Mouse (Mus musculus) neural tube, embryonic 15.5 days (tissue): ENCODE data around the gene Ankrd53. TPM values are rescaled to one million over a fixed set of nuclear protein-coding genes. Genes with fewer than 3 reads are reported as not detected.

Source experiments
- ATAC-seq: fragments of 200-750 bp; cut with Nextera tagmentation; 2 replicates; pipeline ENCODE4 v1.8.0; 2017; ENCODE audit warnings: mild to moderate bottlenecking, moderate TSS enrichment, moderate library complexity; ENCODE audit not compliant: low FRiP score
- H3K27ac ChIP-seq: fragments of 300-500 bp; sonication (generic); replicated peaks from 2 replicates; pipeline ENCODE4 v1.5.1; 2015; ENCODE audit warnings: mild to moderate bottlenecking, inconsistent platforms
- H3K27me3 ChIP-seq: fragments of 300-500 bp; sonication (generic); replicated peaks from 2 replicates; pipeline ENCODE4 v1.6.1; 2015; ENCODE audit warnings: inconsistent platforms
- H3K36me3 ChIP-seq: fragments of 300-500 bp; sonication (generic); 2 replicates; pipeline ENCODE4 v1.6.1; 2015; ENCODE audit warnings: inconsistent platforms
- H3K4me1 ChIP-seq: fragments of 300-500 bp; sonication (generic); 2 replicates; pipeline ENCODE4 v1.6.1; 2015; ENCODE audit warnings: inconsistent platforms
- H3K4me2 ChIP-seq: fragments of 300-500 bp; sonication (generic); 2 replicates; pipeline ENCODE4 v1.6.1; 2015; ENCODE audit warnings: inconsistent platforms, mild to moderate bottlenecking, moderate library complexity
- H3K4me3 ChIP-seq: fragments of 300-500 bp; sonication (generic); replicated peaks from 2 replicates; pipeline ENCODE4 v1.5.1; 2015; ENCODE audit warnings: mild to moderate bottlenecking, inconsistent platforms
- H3K9ac ChIP-seq: fragments of 300-500 bp; sonication (generic); replicated peaks from 2 replicates; pipeline ENCODE4 v1.6.1; 2015; ENCODE audit warnings: mild to moderate bottlenecking, inconsistent platforms
- H3K9me3 ChIP-seq: fragments of 300-500 bp; sonication (generic); replicated peaks from 2 replicates; pipeline ENCODE4 v1.6.1; 2016; ENCODE audit warnings: inconsistent platforms
- WGBS: fragments of 180-500 bp; shearing (Covaris S2); methylation state at CpG from one replicate; pipeline ENCODE4 v1.1.7; 2015; ENCODE audit warnings: mixed read lengths; 5-methylcytosine and 5-hydroxymethylcytosine counted together
- polyA plus RNA-seq: library from polyadenylated mRNA; unstranded; fragments of >200 nt; fragmentation: Nextera tagmentation; extraction: Ambion mirVana; gene quantifications from 2 replicates; pipeline ENCODE4 v1.2.1, GENCODE M21; 2015

The Ankrd53 gene
- polyA plus RNA-seq = 0.19 TPM in 1 of 2 replicates, not detected in the other

DNA sequence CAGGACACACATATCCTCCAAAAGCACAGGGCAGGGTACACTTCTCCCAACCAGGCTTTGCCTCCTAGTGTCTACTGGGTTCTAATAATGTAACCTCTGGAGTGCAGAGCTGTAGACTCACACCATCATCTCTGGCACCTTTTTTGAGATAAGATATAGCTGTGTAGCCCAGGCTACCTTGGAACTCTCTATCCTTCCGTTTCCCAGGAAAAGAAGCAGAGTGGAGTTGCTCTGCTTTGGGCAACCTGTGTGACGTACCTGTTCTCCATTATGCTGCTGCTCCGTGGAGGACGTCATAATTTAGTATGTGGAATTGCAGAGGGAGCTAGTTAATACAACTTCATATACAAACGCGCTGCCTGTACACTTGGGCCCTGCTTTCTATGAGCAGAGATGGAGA lies at the start of gene Ankrd53:
Gene Ankrd53, plus strand, starts transcription at position 301 of the 400 bp plus-strand sequence.
- Histone ChIP-seq H3K4me3 (peak within 1 kb of the TSS; percentile 16), H3K4me1 (peaks cover 17% of the 10 kb centered on the region), H3K4me2 (peak within 1 kb of the TSS; percentile 48), H3K27me3 (peaks cover 68% of the 10 kb centered on the region), H3K9me3 (no peaks in the 10 kb centered on the region), H3K9ac (no peak within 1 kb of the TSS; the same call in 1 of the 2 replicates), H3K36me3 (no peaks in the 10 kb centered on the region), H3K27ac (no peak within 1 kb of the TSS)
- WGBS = 23% methylated on average over 6 of the region's 6 CpGs
- ATAC-seq = no peak

- Histone ChIP-seq H3K4me1 (peaks cover 19% of the 10 kb centered on the region), H3K36me3 (no peaks in the 10 kb centered on the region), H3K9me3 (no peaks in the 10 kb centered on the region), H3K27me3 (peaks cover 93% of the 10 kb centered on the region), H3K9ac (no peak overlapping the region), H3K4me3 (no peak overlapping the region), H3K4me2 (no peak overlapping the region), H3K27ac (no peak overlapping the region)
- no peak for ATAC-seq
- 2% methylated on average over 12 of the region's 12 CpGs for WGBS
These were observed 48.9 kb upstream of the Ankrd53 start for GRCm38 (mm10) chr6:83713271-83714136.

DNA sequence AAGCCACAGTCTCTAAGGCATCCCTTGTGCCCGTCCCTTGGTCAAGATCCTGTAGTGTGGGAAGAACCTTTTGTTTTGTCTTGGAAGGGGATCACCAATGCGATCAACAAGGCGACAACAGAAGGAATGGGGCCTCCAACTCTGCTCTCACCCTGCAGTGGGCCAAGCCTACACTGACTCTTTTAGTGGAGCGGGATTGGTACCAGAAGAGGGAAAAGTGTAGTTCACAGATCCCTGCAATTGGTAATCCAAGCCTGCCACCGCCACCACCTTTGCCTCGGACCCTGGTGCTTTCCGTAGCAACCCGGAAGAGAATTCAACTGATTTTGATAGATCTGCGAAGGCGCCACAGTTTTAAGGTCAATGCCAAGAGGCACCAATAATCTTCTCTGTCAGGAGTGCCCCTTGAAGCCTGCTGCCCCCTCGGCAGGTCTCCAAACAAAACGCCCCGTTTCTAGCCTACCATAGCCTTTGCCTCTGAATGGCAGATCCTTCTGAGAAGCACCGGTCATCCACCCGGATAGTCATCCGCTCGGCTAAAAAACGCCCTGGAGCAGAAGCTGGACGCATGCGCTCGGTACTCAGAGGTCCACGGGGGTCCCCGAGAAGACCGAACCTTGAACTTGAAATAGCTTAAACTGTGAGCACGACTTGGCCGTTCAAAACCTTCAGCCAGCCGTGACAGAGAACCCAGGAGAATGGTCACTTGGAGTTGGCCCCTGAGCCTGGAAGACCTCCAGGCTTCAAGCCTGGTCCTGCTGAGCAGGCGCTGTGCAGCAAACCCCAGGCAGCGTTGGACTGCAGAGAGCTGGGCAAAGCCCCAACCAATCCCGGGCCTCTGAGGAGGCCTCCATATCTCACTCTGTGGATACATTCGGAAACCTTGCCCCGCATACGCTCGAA lies 48.0 kb upstream of the Ankrd53 start:
- H3K4me3 ChIP-seq = no peak overlapping the region
- H3K9ac ChIP-seq = no peak overlapping the region
- ATAC-seq = no peak
- H3K4me1 ChIP-seq = peaks cover 19% of the 10 kb centered on the region
- H3K36me3 ChIP-seq = no peaks in the 10 kb centered on the region
- no peak overlapping the region for H3K4me2 ChIP-seq
- H3K9me3 ChIP-seq = no peaks in the 10 kb centered on the region
- peaks cover 92% of the 10 kb centered on the region for H3K27me3 ChIP-seq
- no peak overlapping the region for H3K27ac ChIP-seq
- under 1% methylated on average over 34 of the region's 34 CpGs for WGBS

DNA sequence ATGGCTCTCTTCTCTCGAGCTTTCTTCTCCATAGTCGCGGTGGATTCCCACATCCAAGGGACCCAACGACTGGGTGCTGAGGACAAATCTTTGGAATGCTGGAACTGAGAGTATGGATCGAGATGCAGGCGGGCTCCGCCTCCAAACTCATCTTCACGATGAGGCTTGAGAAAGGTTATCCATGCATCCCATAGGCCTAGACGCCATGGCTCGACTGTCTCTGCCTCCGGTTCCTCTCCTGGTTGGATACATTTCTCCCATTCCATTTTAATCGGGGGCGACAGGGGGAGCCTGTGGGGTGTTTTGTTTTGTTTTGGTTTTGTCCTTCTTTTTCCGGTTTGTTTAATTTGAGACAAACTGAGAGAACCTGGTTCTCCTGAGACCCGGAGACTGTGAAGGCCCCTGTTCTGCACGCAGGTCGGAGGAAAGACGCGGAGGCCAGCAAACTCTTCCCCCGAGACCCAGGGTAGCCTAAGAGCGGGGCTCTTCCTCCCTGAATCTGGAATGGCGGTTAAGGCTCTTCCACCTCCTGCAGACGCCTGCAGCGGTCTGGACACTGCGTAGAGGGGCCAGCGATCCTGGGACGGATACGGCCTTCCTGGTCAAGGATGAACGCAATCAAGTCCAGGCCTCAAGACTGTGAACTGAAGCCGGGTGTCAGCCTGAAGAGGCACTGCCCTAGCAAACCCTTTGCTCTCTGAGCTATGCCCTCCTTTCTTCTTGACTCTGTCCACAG lies 46.8 kb upstream of the Ankrd53 start:
- 2% methylated on average over 30 of the region's 30 CpGs for WGBS
- no peak overlapping the region for H3K4me3 ChIP-seq
- H3K9ac ChIP-seq = no peak overlapping the region
- no peaks in the 10 kb centered on the region for H3K36me3 ChIP-seq
- peaks cover 17% of the 10 kb centered on the region for H3K4me1 ChIP-seq
- no peak overlapping the region for H3K4me2 ChIP-seq
- ATAC-seq = no peak
- H3K9me3 ChIP-seq = no peaks in the 10 kb centered on the region
- no peak overlapping the region for H3K27ac ChIP-seq
- peaks cover 91% of the 10 kb centered on the region for H3K27me3 ChIP-seq

DNA sequence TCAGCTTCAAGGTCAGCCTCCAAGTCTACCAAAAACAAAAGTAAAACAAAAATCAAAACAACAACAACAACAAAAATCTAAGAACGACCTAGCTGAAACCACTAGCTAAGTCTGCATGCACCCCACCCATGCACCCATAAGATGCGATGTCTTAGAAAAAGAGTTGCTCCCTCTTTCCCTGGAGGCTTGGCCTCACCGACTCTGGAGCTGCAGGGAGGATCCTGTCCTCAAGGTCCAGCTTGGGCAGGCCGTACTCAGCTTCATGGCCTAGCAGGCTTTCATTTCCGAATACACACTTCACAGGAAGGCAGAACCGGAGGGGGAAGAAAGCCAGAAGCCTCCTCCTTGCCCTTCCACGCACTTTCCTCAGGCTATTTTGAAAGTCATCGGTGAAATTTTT lies 45.4 kb upstream of the Ankrd53 start:
- peaks cover 92% of the 10 kb centered on the region for H3K27me3 ChIP-seq
- H3K4me3 ChIP-seq = no peak overlapping the region
- H3K27ac ChIP-seq = no peak overlapping the region
- WGBS = 0% methylated on average over 8 of the region's 8 CpGs
- ATAC-seq = no peak
- peaks cover 3% of the 10 kb centered on the region for H3K4me1 ChIP-seq
- no peak overlapping the region for H3K4me2 ChIP-seq
- no peaks in the 10 kb centered on the region for H3K9me3 ChIP-seq
- H3K9ac ChIP-seq = no peak overlapping the region
- H3K36me3 ChIP-seq = no peaks in the 10 kb centered on the region

- no peak overlapping the region for H3K4me3 ChIP-seq
- WGBS = 16% methylated on average over 6 of the region's 6 CpGs
- no peak for ATAC-seq
- no peak overlapping the region for H3K27ac ChIP-seq
- H3K27me3 ChIP-seq = peaks cover 68% of the 10 kb centered on the region
- no peak overlapping the region for H3K9ac ChIP-seq
- H3K36me3 ChIP-seq = no peaks in the 10 kb centered on the region
- no peak overlapping the region for H3K4me2 ChIP-seq
- H3K4me1 ChIP-seq = no peaks in the 10 kb centered on the region
- H3K9me3 ChIP-seq = no peaks in the 10 kb centered on the region
These were observed 39.9 kb upstream of the Ankrd53 start for GRCm38 (mm10) chr6:83722526-83722925.

DNA sequence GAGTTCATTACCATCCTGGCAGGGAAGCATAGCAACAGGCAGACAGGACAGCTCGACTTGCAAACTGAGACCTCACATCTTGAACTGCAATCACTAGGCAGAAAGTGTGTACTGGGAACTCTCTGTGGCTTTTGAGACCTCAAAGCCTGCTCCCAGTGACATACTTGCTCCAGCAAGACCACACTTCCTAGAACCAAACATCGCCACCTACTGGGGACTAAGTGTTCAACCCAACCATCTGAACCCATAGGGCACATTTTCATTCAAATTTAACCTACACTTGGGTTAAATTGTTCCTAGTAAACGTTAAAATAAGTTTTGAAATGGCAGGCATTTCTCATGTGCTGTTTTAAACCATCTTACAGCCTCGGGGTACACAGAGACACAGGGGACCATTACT lies 35.3 kb upstream of the Ankrd53 start:
- Histone ChIP-seq H3K4me2 (no peak overlapping the region), H3K9me3 (no peaks in the 10 kb centered on the region), H3K27me3 (peaks cover 37% of the 10 kb centered on the region), H3K4me1 (no peaks in the 10 kb centered on the region), H3K36me3 (no peaks in the 10 kb centered on the region), H3K9ac (no peak overlapping the region), H3K27ac (no peak overlapping the region), H3K4me3 (no peak overlapping the region)
- no peak for ATAC-seq
- WGBS = 45% methylated on average over 4 of the region's 4 CpGs

DNA sequence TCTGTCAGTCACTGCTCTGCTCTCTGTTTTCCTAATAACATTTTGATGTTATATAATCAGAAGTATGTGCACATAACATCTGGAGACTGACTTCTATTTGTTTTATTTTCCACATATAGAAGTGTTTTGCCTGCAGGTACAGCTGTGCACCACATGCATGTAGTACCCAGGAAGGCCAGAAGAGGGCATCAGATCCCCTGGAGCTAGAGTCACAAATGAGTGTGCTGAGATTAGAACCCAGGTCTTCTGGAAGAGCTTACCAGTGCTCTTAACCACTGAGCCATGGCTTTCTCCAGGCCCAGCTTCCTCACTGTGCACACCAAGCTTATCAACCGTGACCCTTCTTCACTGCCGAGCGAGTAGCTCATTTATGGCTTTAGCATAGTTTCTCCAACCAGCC lies 34.0 kb upstream of the Ankrd53 start:
- 90% methylated on average over 3 of the region's 3 CpGs for WGBS
- H3K9ac ChIP-seq = no peak overlapping the region
- no peak overlapping the region for H3K27ac ChIP-seq
- no peaks in the 10 kb centered on the region for H3K4me1 ChIP-seq
- no peaks in the 10 kb centered on the region for H3K36me3 ChIP-seq
- peaks cover 27% of the 10 kb centered on the region for H3K27me3 ChIP-seq
- no peak for ATAC-seq
- no peak overlapping the region for H3K4me2 ChIP-seq
- no peak overlapping the region for H3K4me3 ChIP-seq
- no peaks in the 10 kb centered on the region for H3K9me3 ChIP-seq

GRCm38 (mm10) chr6:83729350-83729970 lies 33.0 kb upstream of the Ankrd53 start:
- no peak for ATAC-seq
- 0 out of 2 replicates have a peak, but pooled peaks cover 5% of the 10 kb centered on the region for H3K9me3 ChIP-seq
- H3K36me3 ChIP-seq = no peaks in the 10 kb centered on the region
- H3K4me3 ChIP-seq = no peak overlapping the region
- no peak overlapping the region for H3K27ac ChIP-seq
- H3K4me1 ChIP-seq = no peaks in the 10 kb centered on the region
- H3K27me3 ChIP-seq = peaks cover 19% of the 10 kb centered on the region
- H3K9ac ChIP-seq = no peak overlapping the region
- WGBS = 70% methylated on average over 14 of the region's 14 CpGs
- no peak overlapping the region for H3K4me2 ChIP-seq

DNA sequence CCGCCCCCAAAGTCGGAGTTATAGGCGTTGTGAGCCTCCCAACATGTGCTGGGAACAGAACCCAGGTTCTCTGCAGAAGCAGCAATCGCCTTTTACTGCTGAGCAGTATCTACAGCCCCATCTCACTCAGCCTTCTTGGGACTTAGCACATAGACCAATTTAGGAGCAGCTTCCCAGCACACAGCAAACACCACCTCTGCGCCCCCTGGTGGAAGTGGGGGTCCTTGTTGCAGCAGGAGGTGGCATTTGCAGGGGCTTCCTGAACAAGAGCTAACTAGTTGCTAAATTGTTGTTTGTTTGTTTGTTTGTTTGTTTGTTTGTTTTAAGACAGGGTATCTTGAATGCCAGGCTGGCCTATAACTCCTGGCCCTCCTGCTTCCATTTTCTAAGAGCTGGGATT lies 31.3 kb upstream of the Ankrd53 start:
- peaks cover 14% of the 10 kb centered on the region for H3K27me3 ChIP-seq

GRCm38 (mm10) chr6:83737311-83737710 lies 25.1 kb upstream of the Ankrd53 start:
- H3K36me3 ChIP-seq = no peaks in the 10 kb centered on the region
- H3K4me3 ChIP-seq = no peak overlapping the region
- H3K4me1 ChIP-seq = no peaks in the 10 kb centered on the region
- H3K9me3 ChIP-seq = 0 out of 2 replicates have a peak, but pooled peaks cover 5% of the 10 kb centered on the region
- H3K9ac ChIP-seq = no peak overlapping the region
- ATAC-seq = no peak
- no peak overlapping the region for H3K27ac ChIP-seq
- H3K27me3 ChIP-seq = peaks cover 4% of the 10 kb centered on the region; the same call in 1 of the 2 replicates
- no peak overlapping the region for H3K4me2 ChIP-seq
- 32% methylated on average over 13 of the region's 13 CpGs for WGBS

More for the DNA sequence above, 31.3 kb upstream of the Ankrd53 start:
- H3K9me3 ChIP-seq = 0 out of 2 replicates have a peak, but pooled peaks cover 5% of the 10 kb centered on the region
- no peak overlapping the region for H3K27ac ChIP-seq
- no peak for ATAC-seq
- H3K9ac ChIP-seq = no peak overlapping the region
- no peak overlapping the region for H3K4me3 ChIP-seq
- H3K4me2 ChIP-seq = no peak overlapping the region
- 22% methylated on average over 5 of the region's 5 CpGs for whole genome bisulfite sequencing
- H3K4me1 ChIP-seq = no peaks in the 10 kb centered on the region
- no peaks in the 10 kb centered on the region for H3K36me3 ChIP-seq
